Mouse (Mus musculus) ES-E14 (cell line): Measurements from ENCODE around the gene Nsd1. TPM values are rescaled to one million over a fixed set of nuclear protein-coding genes. Genes with fewer than 3 reads are reported as not detected.

ENCODE experiments used
- DNase-seq: peaks from one replicate; pipeline ENCODE4 v3.0.0-alpha.2; 2013; ENCODE audit warnings: low read depth, low spot score
- H3K27ac ChIP-seq: 2 replicates; pipeline ENCODE4 v1.5.1; 2012; ENCODE audit warnings: low read depth, mild to moderate bottlenecking, low read length, moderate library complexity, mixed read lengths; ENCODE audit not compliant: poor library complexity, insufficient read depth, severe bottlenecking
- H3K36me3 ChIP-seq: 2 replicates; pipeline ENCODE4 v1.6.1; 2012; ENCODE audit warnings: mild to moderate bottlenecking, low read length, moderate library complexity, mixed read lengths; ENCODE audit not compliant: control insufficient read depth, poor library complexity, insufficient read depth, severe bottlenecking
- H3K4me1 ChIP-seq, 2 experiments: fragments of 150-350 bp in 1 of 2; sonication (generic) in 1 of 2; 2 replicates each; pipeline ENCODE4 v1.6.1; 2012; ENCODE audit warnings: low read length in 2 of 2, mild to moderate bottlenecking in 1 of 2, mixed read lengths in 1 of 2; ENCODE audit not compliant: control insufficient read depth in 2 of 2, insufficient read depth in 2 of 2, poor library complexity in 1 of 2
- H3K4me3 ChIP-seq, 2 experiments: fragments of 150-350 bp in 1 of 2; sonication (generic) in 1 of 2; 2 replicates each; pipeline ENCODE4 v1.5.1; 2012; ENCODE audit warnings: low read length in 2 of 2, low read depth in 1 of 2, mild to moderate bottlenecking in 1 of 2, mixed read lengths in 1 of 2; ENCODE audit not compliant: insufficient read depth in 1 of 2, poor library complexity in 1 of 2, severe bottlenecking in 1 of 2
- H3K9ac ChIP-seq: 2 replicates; pipeline ENCODE4 v1.6.1; 2012; ENCODE audit warnings: low read depth, mild to moderate bottlenecking, low read length, mixed read lengths; ENCODE audit not compliant: poor library complexity, insufficient read depth, severe bottlenecking
- H3K9me3 ChIP-seq: fragments of 150-350 bp; sonication (generic); 2 replicates; pipeline ENCODE4 v1.6.1; 2012; ENCODE audit warnings: low read depth, mild to moderate bottlenecking, low read length; ENCODE audit not compliant: control insufficient read depth, insufficient read depth
- CHD2 ChIP-seq: IDR thresholded peaks from 2 replicates; pipeline ENCODE4 v1.6.1; 2014; ENCODE audit warnings: mild to moderate bottlenecking, low read depth, low read length, inconsistent platforms
- HCFC1 ChIP-seq: IDR thresholded peaks from 2 replicates; pipeline ENCODE4 v1.6.1; 2012; ENCODE audit warnings: low read length, inconsistent platforms, borderline replicate concordance; ENCODE audit not compliant: insufficient read depth
- MAFK ChIP-seq: IDR thresholded peaks from 2 replicates; pipeline ENCODE4 v1.6.1; 2014; ENCODE audit warnings: mild to moderate bottlenecking, low read depth, low read length, inconsistent platforms; ENCODE audit not compliant: insufficient read depth
- ZC3H11A ChIP-seq: IDR thresholded peaks from 2 replicates; pipeline ENCODE4 v1.6.1; 2012; ENCODE audit warnings: low read depth, mild to moderate bottlenecking, inconsistent platforms, low read length, borderline replicate concordance
- ZNF384 ChIP-seq: IDR thresholded peaks from 2 replicates; pipeline ENCODE4 v1.6.1; 2012; ENCODE audit warnings: low read depth, low read length, inconsistent platforms
- in situ Hi-C, 2 experiments: fragments of 600-800 bp; cut with MboI; formaldehyde crosslinking; loops; one replicate each; pipeline ENCODE4 v1.15.1; 2025; ENCODE audit warnings: low sequenced_read_pairs in 2 of 2, inconsistent platforms in 1 of 2; ENCODE audit not compliant: unreplicated experiment in 2 of 2
- total RNA-seq: library from RNA; depleted of rRNA; stranded (reverse); fragments of 300-350 nt; gene quantifications from 2 replicates; pipeline ENCODE4 v1.2.3, GENCODE M21; 2012

Nsd1 gene
- total RNA-seq, 1 experiment = 135 TPM

DNA sequence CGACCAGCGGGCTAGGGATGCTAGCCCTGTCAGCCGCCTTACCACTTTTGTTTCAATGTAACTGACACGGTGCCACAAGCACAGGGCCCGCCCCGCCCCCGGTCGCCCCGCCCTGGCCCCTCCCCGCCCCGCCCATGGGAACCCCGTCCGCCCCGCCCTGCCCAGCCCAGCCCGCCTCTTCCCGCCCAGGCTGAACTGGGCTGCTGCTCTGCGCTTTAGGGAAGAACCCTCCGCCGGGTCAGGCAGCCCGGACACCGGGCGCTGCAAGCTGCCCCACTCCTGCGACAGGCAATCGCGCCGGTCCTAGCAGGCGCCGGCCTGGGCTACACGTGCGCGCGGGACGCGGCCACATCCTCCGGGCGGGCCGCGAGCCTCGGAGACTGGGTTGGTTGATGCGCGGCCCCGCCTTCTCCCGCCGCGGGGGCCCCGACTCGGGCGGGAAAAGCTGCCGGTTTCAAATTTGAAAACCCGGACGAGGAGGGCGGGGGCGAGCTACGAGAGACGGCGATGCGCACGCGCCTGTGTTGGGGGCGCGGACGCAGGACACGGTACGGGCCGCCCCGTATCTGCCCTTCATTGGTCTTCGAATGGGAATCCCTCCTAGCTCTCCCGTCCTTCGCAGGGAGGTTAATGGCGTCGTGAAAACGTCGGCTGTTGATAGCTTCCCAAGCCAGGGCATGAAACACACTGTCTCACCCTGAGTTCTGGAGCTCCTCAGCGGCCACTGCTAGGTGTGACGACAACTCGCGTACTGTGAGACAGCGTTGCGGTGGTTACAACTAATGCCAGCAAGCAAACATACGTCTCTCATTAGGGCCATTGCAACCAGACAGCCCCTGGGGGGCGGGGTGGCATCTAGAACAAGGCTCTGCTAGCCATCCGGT is 120.3 kb downstream of the Nsd1 start, which contains the start of gene Mxd3:
Gene Mxd3, minus strand, starts transcription at position 141 of the 884 bp plus-strand sequence.
- DNase-seq = peak; percentile 67
- Histone ChIP-seq H3K9ac (peak within 1 kb of the TSS; percentile 93), H3K27ac (peak within 1 kb of the TSS; percentile 90), H3K36me3 (peaks cover 6% of the 10 kb centered on the region; the same call in 1 of the 2 replicates), H3K4me3 (peak within 1 kb of the TSS; percentile 86 to 93), H3K9me3 (no peaks in the 10 kb centered on the region), H3K4me1 (peaks cover 0 to 28% of the 10 kb centered on the region in 2 experiments; a peak in 3 of 4 replicates)
- no peak for TF ChIP-seq HCFC1
- no peak for TF ChIP-seq CHD2
- TF ChIP-seq MAFK = no peak
- no peak for TF ChIP-seq ZC3H11A
- TF ChIP-seq ZNF384 = no peak
- in situ Hi-C loops = no loop called here

DNA sequence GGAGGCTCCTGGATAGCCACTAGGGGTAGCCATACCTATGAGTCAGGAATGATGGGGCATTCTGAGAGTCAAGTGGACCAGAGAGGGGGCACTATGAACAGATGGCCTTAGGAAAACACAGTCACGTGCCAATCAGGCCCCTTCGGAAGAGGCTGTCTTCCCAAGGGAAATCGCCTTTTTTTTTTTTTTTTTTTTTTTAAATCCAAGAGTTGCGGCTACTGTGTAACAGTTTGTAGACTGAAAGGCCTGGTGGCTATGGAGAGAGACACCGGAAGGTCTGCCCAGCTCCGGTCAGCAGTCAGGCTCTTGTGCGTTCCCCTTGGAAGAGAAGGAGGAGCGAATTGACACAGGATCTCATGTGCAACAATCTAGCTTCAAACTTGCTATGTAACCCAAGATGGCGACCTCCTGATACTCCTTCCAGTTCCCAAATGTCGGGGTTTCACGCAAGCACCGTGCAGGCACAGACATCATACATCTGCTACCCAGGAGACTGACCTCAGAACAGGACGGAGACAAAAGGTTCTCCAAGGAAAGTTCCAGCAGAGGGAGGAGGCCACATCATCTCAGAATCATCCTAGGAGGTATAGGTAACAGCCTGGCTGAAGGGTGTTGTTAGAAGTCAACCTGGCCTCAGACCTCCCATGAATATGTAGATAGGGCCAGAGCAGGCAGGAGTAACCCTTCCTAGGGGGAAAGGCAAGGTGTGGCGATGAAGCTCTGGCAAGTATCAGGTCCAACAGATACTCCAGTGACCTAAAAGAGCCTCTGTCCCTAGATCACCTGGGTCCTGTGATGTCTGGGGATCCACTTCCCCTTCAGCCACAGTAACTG is 121.2 kb downstream of the Nsd1 start:
- Histone ChIP-seq H3K27ac (peak overlapping the region; percentile 90), H3K36me3 (no peaks in the 10 kb centered on the region; the same call in 1 of the 2 replicates), H3K4me3 (peak overlapping the region; percentile 86 to 93), H3K9ac (peak overlapping the region; percentile 93), H3K9me3 (no peaks in the 10 kb centered on the region), H3K4me1 (peaks cover 0 to 30% of the 10 kb centered on the region in 2 experiments; a peak in 3 of 4 replicates)
- TF ChIP-seq ZC3H11A = peak; percentile 4; the same call in 1 of the 2 replicates
- TF ChIP-seq MAFK = peak; percentile 90
- TF ChIP-seq ZNF384 = peak; percentile 91
- TF ChIP-seq CHD2 = 0 out of 2 replicates have a peak, but pooled peaks have one; percentile 11
- no peak for TF ChIP-seq HCFC1
- in situ Hi-C loops = no loop called here
- no peak for DNase-seq

DNA sequence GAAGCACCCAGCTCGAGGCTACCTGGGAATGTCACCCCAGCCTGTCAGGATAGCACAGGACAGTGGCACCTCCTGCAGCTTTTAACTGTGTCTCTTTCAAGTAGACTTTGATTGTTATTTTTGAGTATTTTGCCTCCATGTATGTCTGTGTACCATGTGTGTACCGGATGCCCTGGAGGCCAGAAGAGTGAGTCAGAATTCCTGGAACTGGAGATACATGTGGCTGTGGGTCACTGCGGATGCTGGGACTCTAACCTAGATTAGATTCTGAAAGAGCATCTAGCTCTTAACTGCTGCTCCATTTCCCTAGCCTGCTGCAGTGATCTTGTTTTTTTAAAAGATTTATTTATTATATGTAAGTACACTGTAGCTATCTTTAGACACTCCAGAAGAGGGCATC is 122.7 kb downstream of the Nsd1 start:
- H3K27ac ChIP-seq = no peak overlapping the region
- TF ChIP-seq ZNF384 (no peak), ZC3H11A (no peak), HCFC1 (no peak), MAFK (no peak), CHD2 (no peak)
- H3K4me3 ChIP-seq = no peak overlapping the region
- H3K4me1 ChIP-seq = peaks cover 3 to 34% of the 10 kb centered on the region in 2 experiments
- in situ Hi-C loops = no loop called here
- H3K9ac ChIP-seq = no peak overlapping the region; the same call in 1 of the 2 replicates
- no peaks in the 10 kb centered on the region for H3K9me3 ChIP-seq
- no peak for DNase-seq
- no peaks in the 10 kb centered on the region; the same call in 1 of the 2 replicates for H3K36me3 ChIP-seq

DNA sequence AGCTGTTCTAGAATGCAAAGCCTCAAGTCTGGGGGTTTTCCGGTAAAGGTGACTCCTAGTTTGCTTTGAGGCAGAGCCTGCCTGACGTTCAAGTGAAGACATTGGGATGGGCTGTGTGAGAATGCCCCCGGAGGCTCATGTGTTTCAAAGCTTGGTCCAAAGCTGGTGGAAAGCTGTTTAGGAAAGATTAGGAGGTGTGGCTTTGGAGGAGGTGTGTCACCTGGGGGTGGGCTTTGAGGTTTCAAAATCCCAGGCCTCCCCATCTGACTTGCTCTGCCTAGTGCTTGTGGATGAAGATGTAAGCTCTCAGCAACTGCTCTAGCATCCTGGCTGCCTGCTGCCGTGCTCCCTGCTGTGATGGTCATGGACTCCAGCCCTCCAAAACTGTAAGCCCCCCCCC is 126.1 kb downstream of the Nsd1 start:
- Histone ChIP-seq H3K36me3 (no peaks in the 10 kb centered on the region), H3K4me1 (peaks cover 9 to 31% of the 10 kb centered on the region in 2 experiments), H3K4me3 (no peak overlapping the region), H3K9ac (no peak overlapping the region; the same call in 1 of the 2 replicates), H3K9me3 (no peaks in the 10 kb centered on the region), H3K27ac (peak overlapping the region; percentile 53; the same call in 1 of the 2 replicates)
- DNase-seq = no peak
- in situ Hi-C loops = no loop called here
- TF ChIP-seq MAFK = no peak
- no peak for TF ChIP-seq CHD2
- TF ChIP-seq HCFC1 = no peak
- no peak for TF ChIP-seq ZNF384
